Mouse (Mus musculus) heart, embryonic 16.5 days (tissue): ENCODE measurements around the gene Sync. TPM values are rescaled to one million over a fixed set of nuclear protein-coding genes. Genes with fewer than 3 reads are reported as not detected.

Experiments used
- ATAC-seq: fragments of 200-750 bp; cut with Nextera tagmentation; replicated peaks from 2 replicates; pipeline ENCODE4 v1.8.0; 2017; ENCODE audit warnings: moderate number of reproducible peaks; ENCODE audit not compliant: insufficient read depth, low FRiP score; ENCODE audit errors: extremely low read depth
- H3K27ac ChIP-seq: fragments of 300-500 bp; sonication (generic); 2 replicates; pipeline ENCODE4 v1.5.1; 2014; ENCODE audit warnings: mild to moderate bottlenecking, low read length, control low read depth, moderate library complexity
- H3K27me3 ChIP-seq: fragments of 300-500 bp; sonication (generic); 2 replicates; pipeline ENCODE4 v1.6.1; 2014; ENCODE audit warnings: low read length, mixed read lengths; ENCODE audit not compliant: control insufficient read depth, insufficient read depth
- H3K36me3 ChIP-seq: fragments of 300-500 bp; sonication (generic); 2 replicates; pipeline ENCODE4 v1.6.1; 2014; ENCODE audit not compliant: control insufficient read depth, insufficient read depth
- H3K4me1 ChIP-seq: fragments of 300-500 bp; sonication (generic); 2 replicates; pipeline ENCODE4 v1.6.1; 2014; ENCODE audit warnings: low read length, mixed read lengths; ENCODE audit not compliant: control insufficient read depth, insufficient read depth
- H3K4me2 ChIP-seq: fragments of 300-500 bp; sonication (generic); 2 replicates; pipeline ENCODE4 v1.6.1; 2014; ENCODE audit warnings: low read depth, mild to moderate bottlenecking, control low read depth, low read length
- H3K4me3 ChIP-seq: fragments of 300-500 bp; sonication (generic); 2 replicates; pipeline ENCODE4 v1.5.1; 2014; ENCODE audit warnings: mild to moderate bottlenecking, control low read depth, low read length
- H3K9ac ChIP-seq: fragments of 300-500 bp; sonication (generic); 2 replicates; pipeline ENCODE4 v1.6.1; 2014; ENCODE audit warnings: low read length, control low read depth
- H3K9me3 ChIP-seq: fragments of 300-500 bp; sonication (generic); replicated peaks from 2 replicates; pipeline ENCODE4 v1.6.1; 2016; ENCODE audit warnings: low read length; ENCODE audit not compliant: control insufficient read depth
- WGBS: fragments of 180-500 bp; shearing (Covaris S2); extraction: QIAGEN DNeasy Blood & Tissue Kit; methylation state at CpG from one replicate; pipeline ENCODE4 v1.1.7; 2014; 5-methylcytosine and 5-hydroxymethylcytosine counted together
- polyA plus RNA-seq: library from polyadenylated mRNA; unstranded; fragments of >200 nt; fragmentation: Nextera tagmentation; extraction: Ambion mirVana; gene quantifications from 2 replicates; pipeline ENCODE4 v1.2.1, GENCODE M21; 2015

Sync gene
- polyA plus RNA-seq, 1 experiment from 2014 or later, result 1.9 TPM

GRCm38 (mm10) chr4:129334677-129335215, 47.3 kb downstream of the Sync start:
- Histone ChIP-seq H3K36me3 (peaks cover 8% of the 10 kb centered on the region), H3K9me3 (no peaks in the 10 kb centered on the region), H3K27ac (peak overlapping the region; percentile 98), H3K27me3 (no peaks in the 10 kb centered on the region), H3K4me2 (peak overlapping the region; percentile 72), H3K9ac (peak overlapping the region; percentile 99), H3K4me1 (peaks cover 23% of the 10 kb centered on the region), H3K4me3 (peak overlapping the region; percentile 93)
- WGBS, result under 1% methylated on average over 56 of the region's 62 CpGs
- peak; percentile 7 for ATAC-seq

DNA sequence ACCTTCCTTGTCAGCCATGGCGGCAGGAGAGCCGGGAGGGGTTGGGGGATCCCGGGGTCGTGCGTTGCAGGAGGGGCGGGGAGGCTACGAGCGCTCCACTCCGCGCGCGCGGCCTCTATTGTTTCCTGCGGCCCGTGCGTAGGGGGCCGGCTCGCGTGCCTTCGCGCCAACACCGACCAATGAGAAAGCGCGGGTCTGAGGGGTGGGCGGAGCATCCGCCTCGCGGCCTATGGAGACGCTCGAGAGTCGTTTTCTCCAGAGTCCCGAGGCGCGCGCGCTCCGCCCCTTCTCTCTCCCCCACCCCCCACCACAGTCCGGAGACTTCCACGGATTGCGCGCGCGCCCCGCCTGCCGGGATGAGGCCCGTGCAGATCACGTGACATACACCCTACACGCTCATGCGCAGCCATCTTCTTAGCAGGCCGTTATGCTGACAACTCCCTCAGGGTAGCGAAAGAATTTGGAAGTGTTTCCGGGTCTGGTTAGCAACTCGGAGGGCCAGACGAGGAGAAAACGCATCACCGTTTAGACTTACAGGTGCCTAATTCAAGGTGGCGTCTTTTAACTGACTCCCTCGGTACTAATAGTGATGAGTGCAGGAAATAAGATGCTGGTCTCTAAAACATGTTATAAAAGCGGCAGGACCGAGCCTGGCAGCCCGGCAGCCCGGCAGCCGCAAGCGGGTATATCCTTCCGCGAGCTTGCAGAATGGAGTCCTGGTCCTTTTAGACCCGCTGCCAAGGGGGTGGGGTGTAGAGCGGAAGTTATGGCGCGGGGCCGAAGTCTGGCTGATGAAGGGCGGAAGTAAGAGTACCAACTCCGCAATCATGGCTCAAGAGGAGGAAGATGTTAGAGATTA, 48.0 kb downstream of the Sync start, which contains the start of the genes Rbbp4 and Zbtb8os:
TSS of gene Rbbp4 (minus strand) at position 155 of the 859 bp plus-strand sequence.
TSS of gene Zbtb8os (plus strand) at position 480 of the 859 bp plus-strand sequence.
- ATAC-seq, result peak; percentile 97
- Histone ChIP-seq H3K9ac (peak within 1 kb of the TSS; percentile 99), H3K9me3 (no peaks in the 10 kb centered on the region), H3K36me3 (peaks cover 8% of the 10 kb centered on the region), H3K27ac (peak within 1 kb of the TSS; percentile 98), H3K27me3 (no peaks in the 10 kb centered on the region), H3K4me3 (peak within 1 kb of the TSS; percentile 93), H3K4me2 (peak within 1 kb of the TSS; percentile 72), H3K4me1 (peaks cover 23% of the 10 kb centered on the region)
- WGBS, result under 1% methylated on average over 73 of the region's 73 CpGs

GRCm38 (mm10) chr4:129336291-129336690, 48.9 kb downstream of the Sync start:
- peaks cover 8% of the 10 kb centered on the region for H3K36me3 ChIP-seq
- no peaks in the 10 kb centered on the region for H3K9me3 ChIP-seq
- H3K4me1 ChIP-seq, result peaks cover 23% of the 10 kb centered on the region
- H3K4me2 ChIP-seq, result peak overlapping the region; percentile 70
- peak overlapping the region; percentile 67 for H3K4me3 ChIP-seq
- H3K9ac ChIP-seq, result peak overlapping the region; percentile 81
- H3K27ac ChIP-seq, result peak overlapping the region; percentile 98
- WGBS, result 47% methylated on average over 14 of the region's 14 CpGs
- no peak for ATAC-seq
- H3K27me3 ChIP-seq, result no peaks in the 10 kb centered on the region

DNA sequence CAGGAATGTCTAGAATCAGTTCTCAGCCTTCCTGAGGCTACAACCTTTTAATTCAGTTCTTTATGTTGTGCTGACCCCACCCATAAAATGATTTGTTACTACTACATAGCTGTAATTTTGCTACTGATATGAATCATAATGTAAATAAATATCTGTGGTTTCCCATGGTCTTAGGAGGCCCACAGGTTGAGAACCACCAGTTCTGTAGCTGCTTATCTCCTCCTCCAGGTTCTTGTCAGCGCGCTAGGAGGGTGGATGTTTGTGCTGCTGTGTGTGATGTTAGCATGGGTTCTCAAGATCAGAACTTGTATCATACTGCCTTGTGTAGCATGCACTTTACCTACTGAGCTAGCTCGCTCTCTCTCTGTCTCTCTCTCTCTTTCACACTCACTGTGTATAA, 52.3 kb downstream of the Sync start:
- Histone ChIP-seq H3K4me3 (no peak overlapping the region), H3K9ac (no peak overlapping the region), H3K4me2 (no peak overlapping the region), H3K4me1 (peaks cover 3% of the 10 kb centered on the region; the same call in 1 of the 2 replicates), H3K36me3 (peaks cover 22% of the 10 kb centered on the region), H3K27me3 (no peaks in the 10 kb centered on the region), H3K9me3 (no peaks in the 10 kb centered on the region), H3K27ac (no peak overlapping the region)
- 93% methylated on average over 3 of the region's 3 CpGs for WGBS
- ATAC-seq, result no peak

DNA sequence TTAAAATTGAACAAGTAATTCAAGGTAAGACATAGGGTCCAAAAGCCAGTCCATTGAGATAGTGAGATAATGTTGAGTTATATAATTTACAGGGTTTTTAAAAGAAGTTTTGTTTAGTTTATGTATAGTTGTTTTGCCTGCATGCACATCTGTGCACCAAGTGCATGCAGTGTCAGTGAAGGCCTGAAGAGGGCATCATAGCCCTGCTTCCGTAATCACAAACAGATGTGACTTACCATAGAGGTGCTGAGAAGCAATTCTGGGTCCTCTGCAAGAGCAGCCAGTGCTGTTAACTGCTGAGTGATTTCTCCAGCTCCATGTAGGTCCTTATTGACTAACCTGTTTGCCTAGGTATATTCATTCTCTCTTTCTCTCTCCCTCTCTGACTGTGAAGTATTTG, 54.5 kb downstream of the Sync start:
- H3K36me3 ChIP-seq, result peaks cover 25% of the 10 kb centered on the region
- H3K9me3 ChIP-seq, result no peaks in the 10 kb centered on the region
- H3K4me2 ChIP-seq, result no peak overlapping the region
- ATAC-seq, result no peak
- 95% methylated on average over 1 of the region's 1 CpGs for WGBS
- H3K4me1 ChIP-seq, result peaks cover 5% of the 10 kb centered on the region
- no peak overlapping the region for H3K27ac ChIP-seq
- no peak overlapping the region for H3K4me3 ChIP-seq
- H3K27me3 ChIP-seq, result no peaks in the 10 kb centered on the region
- no peak overlapping the region for H3K9ac ChIP-seq

DNA sequence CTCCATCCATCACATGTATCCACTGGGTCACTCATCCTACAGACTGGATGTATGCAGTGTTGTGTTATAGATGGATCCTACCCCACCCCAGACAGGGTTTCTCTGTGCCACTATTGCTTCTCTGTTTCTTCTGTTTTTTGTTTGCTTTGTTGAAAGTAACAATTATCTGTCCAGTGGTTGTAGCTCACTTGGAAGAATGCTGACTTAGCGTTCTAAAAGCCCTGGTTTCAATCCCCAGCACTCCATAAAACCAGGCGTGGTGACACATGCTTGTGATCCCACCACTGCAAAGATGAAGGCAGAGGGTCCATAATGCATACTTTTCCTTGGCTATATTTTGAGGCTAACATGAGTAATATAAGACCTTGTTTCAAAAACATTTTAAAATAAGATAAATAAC, 55.3 kb downstream of the Sync start:
- peaks cover 5% of the 10 kb centered on the region for H3K4me1 ChIP-seq
- no peak overlapping the region for H3K4me3 ChIP-seq
- no peak overlapping the region for H3K4me2 ChIP-seq
- H3K27ac ChIP-seq, result no peak overlapping the region
- no peaks in the 10 kb centered on the region for H3K27me3 ChIP-seq
- no peaks in the 10 kb centered on the region for H3K9me3 ChIP-seq
- WGBS, result 88% methylated on average over 2 of the region's 2 CpGs
- H3K9ac ChIP-seq, result no peak overlapping the region
- no peak for ATAC-seq
- H3K36me3 ChIP-seq, result peaks cover 25% of the 10 kb centered on the region

GRCm38 (mm10) chr4:129346481-129347154, 59.2 kb downstream of the Sync start:
- peak; percentile 49; the same call in 1 of the 2 replicates for ATAC-seq
- Histone ChIP-seq H3K9ac (peak overlapping the region; percentile 25; the same call in 1 of the 2 replicates), H3K36me3 (peaks cover 21% of the 10 kb centered on the region), H3K27ac (peak overlapping the region; percentile 81), H3K4me2 (no peak overlapping the region), H3K4me3 (no peak overlapping the region), H3K9me3 (no peaks in the 10 kb centered on the region), H3K27me3 (no peaks in the 10 kb centered on the region), H3K4me1 (peaks cover 5% of the 10 kb centered on the region)
- WGBS, result 45% methylated on average over 15 of the region's 15 CpGs

- no peak overlapping the region for H3K4me2 ChIP-seq
- no peaks in the 10 kb centered on the region for H3K9me3 ChIP-seq
- H3K36me3 ChIP-seq, result peaks cover 4% of the 10 kb centered on the region; the same call in 1 of the 2 replicates
- no peak overlapping the region for H3K27ac ChIP-seq
- H3K4me1 ChIP-seq, result peaks cover 5% of the 10 kb centered on the region
- no peaks in the 10 kb centered on the region for H3K27me3 ChIP-seq
- 11% methylated on average over 1 of the region's 1 CpGs for WGBS
- H3K9ac ChIP-seq, result no peak overlapping the region
- H3K4me3 ChIP-seq, result no peak overlapping the region
- ATAC-seq, result peak; percentile 56
Measured at GRCm38 (mm10) chr4:129350644-129351043, 63.2 kb downstream of the Sync start.
